In genomic region chr15:94722759-94723158, GRCm38 (mm10) we compare ENCODE assay signal across 9 mouse cellular contexts.
DNase-seq lines count a peak whose midpoint lies in the region; ATAC-seq and TF ChIP-seq lines count a peak whose summit lies in the region.
"Had no signal": no experiment of that assay in that cellular context is flagged by ENCODE, and none has a peak within 500 bp of the region (broad histone marks: within the 10 kb centered on the region; RNA-seq: fewer than 3 reads in every experiment).

No protein-coding gene starts in this region.

- no peaks in the 10 kb centered on the region for H3K9me3 ChIP-seq in limb, embryonic 10.5 days (replicated peaks)
- H3K9me3 ChIP-seq in stomach, postnatal 0 days (ENCODE audit: control insufficient read depth, low read length): no peaks in the 10 kb centered on the region
- H3K9me3 ChIP-seq: heart, embryonic 15.5 days had no signal

- H3K9ac ChIP-seq in stomach, postnatal 0 days (ENCODE audit: low read length): no peak overlapping the region
- H3K9ac ChIP-seq: heart, embryonic 15.5 days had no signal

- H3K4me3 ChIP-seq in thymus, adult 2 months (ENCODE audit: control insufficient read depth, insufficient read depth, low read length): no peak overlapping the region
- no peak overlapping the region for H3K4me3 ChIP-seq in cortical plate, adult 2 months (ENCODE audit: insufficient read depth, low read length)
- H3K4me3 ChIP-seq in limb, embryonic 10.5 days: no peak overlapping the region
- no peak overlapping the region for H3K4me3 ChIP-seq in stomach, postnatal 0 days (ENCODE audit: low read depth, low read length)
- H3K4me3 ChIP-seq: heart, embryonic 15.5 days had no signal

- ATAC-seq in cerebellum, adult (ENCODE audit: insufficient number of reproducible peaks, low FRiP score, low TSS enrichment): no peak
- ATAC-seq in stomach, postnatal 0 days (ENCODE audit: low FRiP score, low TSS enrichment): no peak

- no peaks in the 10 kb centered on the region for H3K4me1 ChIP-seq in thymus, adult 2 months (replicated peaks; ENCODE audit: control insufficient read depth, insufficient read depth, low read length)
- no peaks in the 10 kb centered on the region for H3K4me1 ChIP-seq in cortical plate, adult 2 months (ENCODE audit: control insufficient read depth, insufficient read depth, low read length)
- H3K4me1 ChIP-seq in limb, embryonic 10.5 days: no peaks in the 10 kb centered on the region
- H3K4me1 ChIP-seq in stomach, postnatal 0 days (replicated peaks; ENCODE audit: control insufficient read depth, insufficient read depth): no peaks in the 10 kb centered on the region
- H3K4me1 ChIP-seq: heart, embryonic 15.5 days had no signal

- no peaks in the 10 kb centered on the region for H3K36me3 ChIP-seq in thymus, adult 2 months (ENCODE audit: control insufficient read depth, insufficient read depth, low read length)
- H3K36me3 ChIP-seq in limb, embryonic 10.5 days: no peaks in the 10 kb centered on the region
- no peaks in the 10 kb centered on the region for H3K36me3 ChIP-seq in stomach, postnatal 0 days (ENCODE audit: control insufficient read depth, insufficient read depth, low read length)
- H3K36me3 ChIP-seq: heart, embryonic 15.5 days had no signal

- DNase-seq in cerebellum, adult 11 months: peak; percentile 60
- DNase-seq in thymus, postnatal 14 days: peak; percentile 8
- DNase-seq in thymus, adult 2 months: no peak
- peak; percentile 13 to 59 for DNase-seq in kidney, adult 8-10 months
- peak; percentile 57 for DNase-seq in limb, embryonic 10.5 days (ENCODE audit: low spot score)
- DNase-seq in stomach, postnatal 0 days (ENCODE audit: low spot score): peak; percentile 59

- 28% methylated on average over 5 of the region's 5 CpGs for WGBS in thymus, adult 2 months
- 25% methylated on average over 5 of the region's 5 CpGs for WGBS in limb, embryonic 10.5 days
- 24% methylated on average over 5 of the region's 5 CpGs for WGBS in stomach, postnatal 0 days

- no peak overlapping the region for H3K4me2 ChIP-seq in stomach, postnatal 0 days (replicated peaks; ENCODE audit: low read depth)
- H3K4me2 ChIP-seq: heart, embryonic 15.5 days had no signal

- H3K27me3 ChIP-seq in thymus, adult 2 months (ENCODE audit: control insufficient read depth, insufficient read depth, low read length): no peaks in the 10 kb centered on the region
- H3K27me3 ChIP-seq in limb, embryonic 10.5 days (ENCODE audit: low read depth, poor library complexity, severe bottlenecking): no peaks in the 10 kb centered on the region
- no peaks in the 10 kb centered on the region for H3K27me3 ChIP-seq in stomach, postnatal 0 days (ENCODE audit: control insufficient read depth, insufficient read depth, low read length)
- H3K27me3 ChIP-seq: heart, embryonic 15.5 days had no signal

- no peak for TF ChIP-seq CTCF in thymus, adult 2 months (IDR thresholded peaks at IDR 0.05; ENCODE audit: borderline replicate concordance, control insufficient read depth, extremely low read depth, insufficient read depth, low read length, poor library complexity)
- TF ChIP-seq CTCF in cortical plate, adult 2 months (IDR thresholded peaks at IDR 0.05; ENCODE audit: extremely low read depth, insufficient read depth, low read length): peak; percentile 30; the same call in 1 of the 2 replicates
- TF ChIP-seq CTCF in stomach, postnatal 0 days (IDR thresholded peaks at IDR 0.05; ENCODE audit: low read depth): peak; percentile 82

- H3K27ac ChIP-seq in thymus, adult 2 months (ENCODE audit: control insufficient read depth, insufficient read depth, low read length): no peak overlapping the region
- H3K27ac ChIP-seq in cortical plate, adult 2 months (ENCODE audit: insufficient read depth, low read length): no peak overlapping the region
- H3K27ac ChIP-seq in limb, embryonic 10.5 days: no peak overlapping the region
- no peak overlapping the region for H3K27ac ChIP-seq in stomach, postnatal 0 days (replicated peaks)
- H3K27ac ChIP-seq: heart, embryonic 15.5 days had no signal

- TF ChIP-seq EP300 in stomach, postnatal 0 days (optimal IDR thresholded peaks at IDR 0.05): no peak

- no peak for TF ChIP-seq POLR2A in thymus, adult 2 months (IDR thresholded peaks at IDR 0.05; ENCODE audit: control insufficient read depth, extremely low read depth, insufficient read depth, low read length, poor library complexity)
- no peak for TF ChIP-seq POLR2A in cortical plate, adult 2 months (IDR thresholded peaks at IDR 0.05; ENCODE audit: extremely low read depth, insufficient read depth, low read length)
